Mouse (Mus musculus): ENCODE measurements around the gene Kiss1r.
A peak's percentile ranks its signal among the peaks of the same experiment; 100 is the strongest.

Gene Kiss1r

GRCm38 (mm10) chr10:79924998-79925784, 8.4 kb downstream of the Kiss1r start:
- peak; percentile 76 for DNase-seq (ENCODE audit: low spot score)

GRCm38 (mm10) chr10:79925785-79926490, 9.2 kb downstream of the Kiss1r start:
- DNase-seq (ENCODE audit: low spot score) = no peak

- DNase-seq (ENCODE audit: low spot score) = peak; percentile 82
Observed at GRCm38 (mm10) chr10:79926491-79927323, 9.9 kb downstream of the Kiss1r start, which contains the start of gene Arid3a. Gene Arid3a (plus strand): TSS chr10:79927043.

- DNase-seq (ENCODE audit: low spot score) = no peak
Observed at GRCm38 (mm10) chr10:79927324-79928029, 10.7 kb downstream of the Kiss1r start.

- DNase-seq (ENCODE audit: low spot score) = peak; percentile 59
Observed at GRCm38 (mm10) chr10:79928030-79928694, 11.4 kb downstream of the Kiss1r start.

- no peak for DNase-seq (ENCODE audit: low spot score)
Observed at GRCm38 (mm10) chr10:79928907-79929701, 12.3 kb downstream of the Kiss1r start.

- no peak for DNase-seq (ENCODE audit: low spot score)
Observed at GRCm38 (mm10) chr10:79929967-79930825, 13.4 kb downstream of the Kiss1r start.

- no peak for DNase-seq (ENCODE audit: low spot score)
Observed at GRCm38 (mm10) chr10:79930826-79931186, 14.0 kb downstream of the Kiss1r start.

GRCm38 (mm10) chr10:79931797-79932196, 15.0 kb downstream of the Kiss1r start:
- DNase-seq (ENCODE audit: low spot score) = no peak

- no peak for DNase-seq (ENCODE audit: low spot score)
Observed at GRCm38 (mm10) chr10:79932736-79933135, 16.0 kb downstream of the Kiss1r start.

GRCm38 (mm10) chr10:79933145-79933679, 16.4 kb downstream of the Kiss1r start:
- no peak for DNase-seq (ENCODE audit: low spot score)

- DNase-seq (ENCODE audit: low spot score) = no peak
Observed at GRCm38 (mm10) chr10:79933861-79934260, 17.1 kb downstream of the Kiss1r start.

GRCm38 (mm10) chr10:79934272-79934721, 17.5 kb downstream of the Kiss1r start:
- peak; percentile 71 for DNase-seq (ENCODE audit: low spot score)

- no peak for DNase-seq (ENCODE audit: low spot score)
Observed at GRCm38 (mm10) chr10:79934794-79935569, 18.2 kb downstream of the Kiss1r start.

- no peak for DNase-seq (ENCODE audit: low spot score)
Observed at GRCm38 (mm10) chr10:79936284-79936910, 19.6 kb downstream of the Kiss1r start.

- DNase-seq (ENCODE audit: low spot score) = peak; percentile 73
Observed at GRCm38 (mm10) chr10:79936911-79937441, 20.2 kb downstream of the Kiss1r start.

GRCm38 (mm10) chr10:79937775-79938526, 21.2 kb downstream of the Kiss1r start:
- no peak for DNase-seq (ENCODE audit: low spot score)

Measured in ovary, adult 18-20 months (tissue).